Mouse (Mus musculus) adrenal gland, postnatal 25 days (tissue): Measurements from ENCODE around the gene Togaram2. TPM values are rescaled to one million over a fixed set of nuclear protein-coding genes. Genes with fewer than 3 reads are reported as not detected.
"Not testable (repeated sequence)": the region's sequence is repeated elsewhere in the genome, so short reads cannot be mapped to it uniquely, and the experiment has no call there.

Experiments used
- DNase-seq: peaks from one replicate; pipeline ENCODE4 v3.0.0; 2021; ENCODE audit warnings: mixed read lengths
- total RNA-seq: library from RNA; stranded (reverse); gene quantifications from 2 replicates; pipeline ENCODE4 v1.2.3, GENCODE M21; 2021

The Togaram2 gene
- total RNA-seq, 1 experiment from 2014 or later = 0.09 TPM

- no peak for DNase-seq
Observed at GRCm38 (mm10) chr17:71736442-71736841, 63.4 kb downstream of the Togaram2 start.

GRCm38 (mm10) chr17:71742156-71742555 lies 69.1 kb downstream of the Togaram2 start:
- no peak for DNase-seq

- no peak for DNase-seq
Observed at GRCm38 (mm10) chr17:71742935-71743334, 69.9 kb downstream of the Togaram2 start.

GRCm38 (mm10) chr17:71746114-71746513 lies 73.1 kb downstream of the Togaram2 start:
- no peak for DNase-seq

GRCm38 (mm10) chr17:71747561-71747960 lies 74.5 kb downstream of the Togaram2 start:
- no peak for DNase-seq

GRCm38 (mm10) chr17:71749616-71750168 lies 76.6 kb downstream of the Togaram2 start:
- DNase-seq = no peak

GRCm38 (mm10) chr17:71752831-71753230 lies 79.8 kb downstream of the Togaram2 start, which contains the start of gene Pcare:
TSS of gene Pcare (minus strand) at chr17:71752894.
- no peak for DNase-seq

GRCm38 (mm10) chr17:71760536-71760935 lies 87.5 kb downstream of the Togaram2 start:
- no peak for DNase-seq

- not testable (repeated sequence) for DNase-seq
Observed at GRCm38 (mm10) chr17:71768173-71768572, 95.1 kb downstream of the Togaram2 start, which contains the start of gene Clip4. TSS of gene Clip4 (plus strand) at chr17:71768473.

GRCm38 (mm10) chr17:71769564-71769963 lies 96.5 kb downstream of the Togaram2 start:
- DNase-seq = no peak

- no peak for DNase-seq
Observed at GRCm38 (mm10) chr17:71770696-71771095, 97.6 kb downstream of the Togaram2 start.

- DNase-seq = no peak
Observed at GRCm38 (mm10) chr17:71774173-71774572, 101.1 kb downstream of the Togaram2 start.

GRCm38 (mm10) chr17:71775279-71775678 lies 102.2 kb downstream of the Togaram2 start:
- no peak for DNase-seq

- DNase-seq = no peak
Observed at GRCm38 (mm10) chr17:71778696-71779095, 105.6 kb downstream of the Togaram2 start.

Other genes with a start within 250 kb of the Togaram2 start
- 2.6 and 3.4 TPM in 2 replicates for gene Gm4707, start 213.3 kb upstream of the Togaram2 start, total RNA-seq
- 43.5 and 43.6 TPM in 2 replicates for gene Smchd1, start 197.9 kb upstream of the Togaram2 start, total RNA-seq
- 4.3 and 5.9 TPM in 2 replicates for gene Ndc80, start 146.4 kb upstream of the Togaram2 start, total RNA-seq
- 1.00 and 1.2 TPM in 2 replicates for gene Spdya, start 121.2 kb upstream of the Togaram2 start, total RNA-seq
- 45.4 and 46.7 TPM in 2 replicates for gene Wdr43, start 57.4 kb upstream of the Togaram2 start, total RNA-seq
- not detected in 2 replicates for gene Pcare, start 79.6 kb downstream of the Togaram2 start, total RNA-seq
- gene Clip4, start 95.2 kb downstream of the Togaram2 start, total RNA-seq = 15.9 and 17.2 TPM in 2 replicates